Mouse (Mus musculus): ENCODE results near the gene Mkrn3.

Gene Mkrn3

DNA sequence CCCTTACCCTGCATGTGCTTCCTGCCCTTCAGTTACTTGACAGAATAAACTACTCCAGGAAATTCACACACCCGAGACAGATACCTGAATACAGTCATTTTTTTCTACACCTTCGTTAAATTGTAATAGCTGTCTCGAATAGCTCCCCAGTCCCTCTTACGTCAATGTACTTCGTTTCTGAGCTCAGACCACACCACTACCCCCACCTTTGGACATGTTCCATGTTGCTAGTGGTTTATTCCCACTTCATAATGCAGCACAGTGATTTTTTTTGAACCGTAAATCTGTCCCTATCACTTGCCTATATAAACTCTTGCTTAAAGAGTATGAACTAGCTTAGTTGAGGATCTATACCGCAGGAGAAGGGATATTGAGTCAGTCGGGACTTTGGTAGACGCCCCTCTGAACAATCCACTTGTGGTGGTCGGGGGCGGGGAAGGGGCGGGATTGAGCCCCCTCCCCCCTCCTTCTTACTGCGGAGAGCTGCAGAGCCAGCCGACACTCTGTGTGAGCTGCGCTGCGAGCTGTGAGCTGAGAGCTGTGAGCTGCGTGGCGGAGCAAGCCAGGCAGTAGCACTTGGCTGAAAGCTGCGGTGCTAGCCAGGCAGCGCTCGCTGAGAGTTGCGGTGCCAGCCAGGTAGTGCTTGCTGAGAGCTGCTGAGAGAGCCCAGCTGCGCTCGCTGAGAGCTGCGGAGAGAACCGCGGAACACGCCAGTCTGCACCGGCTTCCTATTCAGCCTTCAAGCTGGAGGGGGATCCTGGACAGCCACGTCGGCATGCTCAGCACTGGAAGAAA lies 43.2 kb downstream of the Mkrn3 start, which contains the start of gene Magel2:
Magel2 (plus strand) TSS at position 501 of the 795 bp plus-strand sequence.
- WGBS = 28% methylated on average over 31 of the region's 31 CpGs

DNA sequence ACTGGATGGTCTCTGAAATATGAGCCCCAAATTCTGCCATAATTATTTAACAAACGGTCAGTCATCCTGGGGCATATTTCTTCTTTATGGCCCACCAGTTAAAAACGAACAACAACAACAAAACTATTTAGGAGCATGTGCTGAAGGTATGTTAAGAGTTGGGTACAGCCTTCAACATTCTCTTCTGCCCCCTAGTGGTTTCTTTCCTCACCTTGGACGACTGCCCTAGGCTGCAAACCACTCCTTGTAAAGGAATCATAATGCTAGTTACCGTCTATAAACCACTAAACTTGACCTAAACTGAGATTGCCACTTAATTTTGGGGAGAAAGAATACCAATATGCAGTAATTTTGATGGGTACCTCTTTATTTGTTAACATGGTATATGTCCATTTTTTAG lies 44.3 kb downstream of the Mkrn3 start:
- WGBS = 34% methylated on average over 4 of the region's 4 CpGs

Measured in cerebral cortex, adult 2 months (tissue).